Mouse (Mus musculus): ENCODE results near the gene Cxcr3. TPM values are rescaled to one million over a fixed set of nuclear protein-coding genes. Genes with fewer than 3 reads are reported as not detected.

Gene Cxcr3
- polyA plus RNA-seq, 1 experiment = not detected

GRCm38 (mm10) chrX:101765111-101765510, 31.0 kb upstream of the Cxcr3 start:
- H3ac ChIP-seq (ENCODE audit: control insufficient read depth, insufficient read length) = no peak overlapping the region
- TF ChIP-seq SRF (IDR thresholded peaks at IDR 0.05; ENCODE audit: control insufficient read depth, insufficient read length, low read depth) = no peak
- TF ChIP-seq POLR2A (IDR thresholded peaks at IDR 0.05; ENCODE audit: insufficient read length, low read depth) = no peak

GRCm38 (mm10) chrX:101764621-101765020, 30.6 kb upstream of the Cxcr3 start:
- H3K27me3 ChIP-seq (ENCODE audit: control insufficient read depth, insufficient read depth, insufficient read length) = no peaks in the 10 kb centered on the region

More at GRCm38 (mm10) chrX:101765111-101765510, 31.0 kb upstream of the Cxcr3 start:
- Histone ChIP-seq H3K4me3 (no peak overlapping the region), H3K36me3 (ENCODE audit: control insufficient read depth, insufficient read depth) (no peaks in the 10 kb centered on the region), H3K27me3 (ENCODE audit: control insufficient read depth, insufficient read depth, insufficient read length) (no peaks in the 10 kb centered on the region), H3K4me2 (ENCODE audit: low read depth) (no peak overlapping the region), H3K79me2 (ENCODE audit: control insufficient read depth, insufficient read depth) (no peaks in the 10 kb centered on the region)

GRCm38 (mm10) chrX:101754478-101754877, 20.4 kb upstream of the Cxcr3 start:
- TF ChIP-seq MYOD1 (IDR thresholded peaks at IDR 0.05; ENCODE audit: control insufficient read depth in 1 of 3, insufficient read length in 2 of 3, low read depth in 2 of 3) (no peak), TCF3 (IDR thresholded peaks at IDR 0.05; ENCODE audit: insufficient read length, low read depth) (no peak), POLR2A (IDR thresholded peaks at IDR 0.05; ENCODE audit: insufficient read length, low read depth) (no peak), MAX (IDR thresholded peaks at IDR 0.05; ENCODE audit: low read depth) (no peak), E2F4 (IDR thresholded peaks at IDR 0.05; ENCODE audit: insufficient read depth) (no peak), REST (IDR thresholded peaks at IDR 0.05; ENCODE audit: insufficient read depth, insufficient read length) (no peak), TCF12 (IDR thresholded peaks at IDR 0.05; ENCODE audit: insufficient read depth, poor library complexity, severe bottlenecking) (no peak), USF1 (IDR thresholded peaks at IDR 0.05; ENCODE audit: low read depth) (no peak), SRF (IDR thresholded peaks at IDR 0.05; ENCODE audit: control insufficient read depth, insufficient read length, low read depth) (no peak), CEBPB (IDR thresholded peaks at IDR 0.05; ENCODE audit: insufficient read depth, poor library complexity, severe bottlenecking) (no peak), POLR2AphosphoS2 (IDR thresholded peaks at IDR 0.05; ENCODE audit: insufficient read length, low read depth) (no peak), MYOG (IDR thresholded peaks at IDR 0.05; ENCODE audit: control insufficient read depth in 1 of 3, insufficient read depth in 1 of 3, insufficient read length in 2 of 3, low read depth in 2 of 3) (no peak)

More at GRCm38 (mm10) chrX:101764621-101765020, 30.6 kb upstream of the Cxcr3 start:
- TF ChIP-seq TCF12 (IDR thresholded peaks at IDR 0.05; ENCODE audit: insufficient read depth, poor library complexity, severe bottlenecking) (no peak), POLR2AphosphoS2 (IDR thresholded peaks at IDR 0.05; ENCODE audit: insufficient read length, low read depth) (no peak)
- H3K36me3 ChIP-seq (ENCODE audit: control insufficient read depth, insufficient read depth) = no peaks in the 10 kb centered on the region
- no peak overlapping the region for H3K4me3 ChIP-seq
- no peak overlapping the region for H3ac ChIP-seq (ENCODE audit: control insufficient read depth, insufficient read length)
- H3K4me2 ChIP-seq (ENCODE audit: low read depth) = no peak overlapping the region
- no peaks in the 10 kb centered on the region for H3K79me2 ChIP-seq (ENCODE audit: control insufficient read depth, insufficient read depth)

DNA sequence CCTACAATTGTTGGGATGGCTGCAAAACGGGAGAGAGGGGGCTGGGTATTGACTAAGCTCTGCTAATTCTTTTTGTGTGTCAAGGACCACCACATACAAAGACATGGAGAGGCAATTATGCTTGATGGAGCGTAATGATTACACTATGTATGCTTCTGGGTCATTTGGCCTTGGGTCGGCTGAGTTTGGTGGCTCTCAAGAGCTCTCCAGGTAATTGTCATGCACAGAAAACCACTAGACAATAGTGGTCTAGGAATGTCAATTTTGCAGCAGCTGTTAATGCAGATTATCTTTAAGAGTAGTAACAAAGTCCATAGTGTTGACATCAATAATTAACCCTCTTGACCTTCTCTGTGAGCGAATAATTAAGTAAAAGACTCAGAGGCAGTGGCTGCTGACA, 16.1 kb upstream of the Cxcr3 start:
- TF ChIP-seq E2F4 (IDR thresholded peaks at IDR 0.05; ENCODE audit: insufficient read depth) = no peak

More at GRCm38 (mm10) chrX:101754478-101754877, 20.4 kb upstream of the Cxcr3 start:
- H3K79me2 ChIP-seq (ENCODE audit: control insufficient read depth, insufficient read depth) = no peaks in the 10 kb centered on the region
- no peak overlapping the region for H3ac ChIP-seq (ENCODE audit: control insufficient read depth, insufficient read length)
- H3K36me3 ChIP-seq (ENCODE audit: control insufficient read depth, insufficient read depth) = no peaks in the 10 kb centered on the region
- H3K4me3 ChIP-seq = no peak overlapping the region
- no peak overlapping the region for H3K4me2 ChIP-seq (ENCODE audit: low read depth)
- no peaks in the 10 kb centered on the region for H3K27me3 ChIP-seq (ENCODE audit: control insufficient read depth, insufficient read depth, insufficient read length)

DNA sequence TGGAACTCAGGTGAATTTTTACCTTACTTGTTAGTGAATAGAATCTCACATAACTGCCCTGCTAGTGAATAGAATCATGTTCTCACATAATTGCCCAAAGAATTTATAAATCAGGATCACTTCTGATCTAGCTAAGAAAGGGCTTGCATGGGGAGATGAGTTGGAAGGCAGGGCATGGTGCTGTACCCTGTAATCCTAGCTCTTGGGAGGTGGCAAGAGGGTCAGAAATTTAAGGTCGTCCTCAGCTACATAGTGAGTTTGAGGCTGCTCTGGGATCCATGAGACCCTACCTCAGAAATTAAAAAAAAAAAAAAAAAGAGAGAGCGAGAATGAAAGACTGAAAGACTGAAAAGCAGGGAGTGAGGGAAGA, 7.0 kb upstream of the Cxcr3 start:
- Histone ChIP-seq H3K4me2 (ENCODE audit: low read depth) (no peak overlapping the region), H3K36me3 (ENCODE audit: control insufficient read depth, insufficient read depth) (no peaks in the 10 kb centered on the region), H3K27me3 (ENCODE audit: control insufficient read depth, insufficient read depth, insufficient read length) (peaks cover 4% of the 10 kb centered on the region), H3ac (ENCODE audit: control insufficient read depth, insufficient read length) (no peak overlapping the region), H3K4me3 (no peak overlapping the region), H3K79me2 (ENCODE audit: control insufficient read depth, insufficient read depth) (no peaks in the 10 kb centered on the region)
- no peak for TF ChIP-seq MYOG (IDR thresholded peaks at IDR 0.05; ENCODE audit: control insufficient read depth in 1 of 3, insufficient read depth in 1 of 3, insufficient read length in 2 of 3, low read depth in 2 of 3)

More for the DNA sequence above, 16.1 kb upstream of the Cxcr3 start:
- Histone ChIP-seq H3K36me3 (ENCODE audit: control insufficient read depth, insufficient read depth) (no peaks in the 10 kb centered on the region), H3K4me2 (ENCODE audit: low read depth) (no peak overlapping the region), H3K4me3 (no peak overlapping the region), H3ac (ENCODE audit: control insufficient read depth, insufficient read length) (no peak overlapping the region), H3K79me2 (ENCODE audit: control insufficient read depth, insufficient read depth) (no peaks in the 10 kb centered on the region), H3K27me3 (ENCODE audit: control insufficient read depth, insufficient read depth, insufficient read length) (no peaks in the 10 kb centered on the region)

- H3K4me3 ChIP-seq = no peak overlapping the region
- H3K36me3 ChIP-seq (ENCODE audit: control insufficient read depth, insufficient read depth) = no peaks in the 10 kb centered on the region
- H3K79me2 ChIP-seq (ENCODE audit: control insufficient read depth, insufficient read depth) = no peaks in the 10 kb centered on the region
- no peak overlapping the region for H3ac ChIP-seq (ENCODE audit: control insufficient read depth, insufficient read length)
- no peak overlapping the region for H3K4me2 ChIP-seq (ENCODE audit: low read depth)
- peaks cover 4% of the 10 kb centered on the region for H3K27me3 ChIP-seq (ENCODE audit: control insufficient read depth, insufficient read depth, insufficient read length)
- TF ChIP-seq TCF3 (IDR thresholded peaks at IDR 0.05; ENCODE audit: insufficient read length, low read depth) (no peak), REST (IDR thresholded peaks at IDR 0.05; ENCODE audit: insufficient read depth, insufficient read length) (no peak), SRF (IDR thresholded peaks at IDR 0.05; ENCODE audit: control insufficient read depth, insufficient read length, low read depth) (no peak), POLR2AphosphoS2 (IDR thresholded peaks at IDR 0.05; ENCODE audit: insufficient read length, low read depth) (no peak), CEBPB (IDR thresholded peaks at IDR 0.05; ENCODE audit: insufficient read depth, poor library complexity, severe bottlenecking) (no peak), MYOD1 (IDR thresholded peaks at IDR 0.05; ENCODE audit: control insufficient read depth in 1 of 3, insufficient read length in 2 of 3, low read depth in 2 of 3) (no peak), TCF12 (IDR thresholded peaks at IDR 0.05; ENCODE audit: insufficient read depth, poor library complexity, severe bottlenecking) (no peak), USF1 (IDR thresholded peaks at IDR 0.05; ENCODE audit: low read depth) (no peak), E2F4 (IDR thresholded peaks at IDR 0.05; ENCODE audit: insufficient read depth) (no peak), POLR2A (IDR thresholded peaks at IDR 0.05; ENCODE audit: insufficient read length, low read depth) (no peak), MAX (IDR thresholded peaks at IDR 0.05; ENCODE audit: low read depth) (no peak), MYOG (IDR thresholded peaks at IDR 0.05; ENCODE audit: control insufficient read depth in 1 of 3, insufficient read depth in 1 of 3, insufficient read length in 2 of 3, low read depth in 2 of 3) (no peak)
Observed at GRCm38 (mm10) chrX:101740335-101741063, 6.4 kb upstream of the Cxcr3 start.
